Mouse (Mus musculus): ENCODE data around the gene Gm20388. TPM values are rescaled to one million over a fixed set of nuclear protein-coding genes. Genes with fewer than 3 reads are reported as not detected.
"Not testable (repeated sequence)": the region's sequence is repeated elsewhere in the genome, so short reads cannot be mapped to it uniquely, and the experiment has no call there.

The Gm20388 gene
- total and polyA plus RNA-seq, 2 experiments from 2014 or later = 51.3 TPM; not detected in 1

DNA sequence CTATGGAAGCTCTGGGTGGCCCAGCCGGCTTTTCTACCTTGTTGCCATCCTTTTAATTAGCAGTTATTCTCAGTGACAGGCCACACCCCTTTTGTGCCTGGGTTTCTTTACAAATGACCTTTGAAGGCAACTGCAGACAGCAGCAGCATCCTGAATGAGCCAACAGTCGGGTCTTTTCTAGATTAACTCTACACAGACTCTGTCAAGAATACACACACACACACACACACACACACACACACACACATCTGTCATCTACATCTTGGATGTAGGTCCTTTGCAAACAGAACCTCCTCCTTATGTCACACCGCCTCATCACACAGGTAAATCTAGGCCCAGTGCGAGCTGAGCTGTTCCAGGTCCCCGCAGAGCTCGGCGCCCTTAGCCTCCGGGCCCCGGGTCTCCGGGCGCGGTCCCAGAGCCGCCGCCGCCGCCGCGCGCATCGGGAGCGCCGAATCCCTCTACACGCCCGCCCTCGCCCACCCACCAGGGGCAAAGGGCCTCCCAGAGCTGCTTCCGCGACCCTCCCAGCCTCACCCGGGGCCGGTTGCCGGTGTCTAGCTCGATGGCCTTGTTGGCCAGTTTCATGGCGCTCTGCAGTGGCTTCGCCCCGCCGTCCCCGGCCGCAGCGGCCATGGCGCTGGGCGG, 3342.9 kb downstream of the Gm20388 start:
- WGBS = under 1% methylated on average over 40 of the region's 40 CpGs
- Histone ChIP-seq H3K27me3 (ENCODE audit: insufficient read depth, low read length) (no peaks in the 10 kb centered on the region), H3K9ac (peak overlapping the region; percentile 85), H3K9me3 (ENCODE audit: low read length) (no peaks in the 10 kb centered on the region), H3K4me2 (ENCODE audit: low read depth) (peak overlapping the region; percentile 88), H3K4me1 (ENCODE audit: insufficient read depth) (peaks cover 10% of the 10 kb centered on the region), H3K27ac (ENCODE audit: low read depth, low read length) (peak overlapping the region; percentile 84), H3K36me3 (ENCODE audit: insufficient read depth) (peaks cover 50% of the 10 kb centered on the region), H3K4me3 (ENCODE audit: low read depth, low read length) (peak overlapping the region; percentile 95)
- DNase-seq (no peak), ATAC-seq (peak; percentile 62)
- TF ChIP-seq CTCF (IDR thresholded peaks at IDR 0.05; ENCODE audit: low read depth) = no peak

DNA sequence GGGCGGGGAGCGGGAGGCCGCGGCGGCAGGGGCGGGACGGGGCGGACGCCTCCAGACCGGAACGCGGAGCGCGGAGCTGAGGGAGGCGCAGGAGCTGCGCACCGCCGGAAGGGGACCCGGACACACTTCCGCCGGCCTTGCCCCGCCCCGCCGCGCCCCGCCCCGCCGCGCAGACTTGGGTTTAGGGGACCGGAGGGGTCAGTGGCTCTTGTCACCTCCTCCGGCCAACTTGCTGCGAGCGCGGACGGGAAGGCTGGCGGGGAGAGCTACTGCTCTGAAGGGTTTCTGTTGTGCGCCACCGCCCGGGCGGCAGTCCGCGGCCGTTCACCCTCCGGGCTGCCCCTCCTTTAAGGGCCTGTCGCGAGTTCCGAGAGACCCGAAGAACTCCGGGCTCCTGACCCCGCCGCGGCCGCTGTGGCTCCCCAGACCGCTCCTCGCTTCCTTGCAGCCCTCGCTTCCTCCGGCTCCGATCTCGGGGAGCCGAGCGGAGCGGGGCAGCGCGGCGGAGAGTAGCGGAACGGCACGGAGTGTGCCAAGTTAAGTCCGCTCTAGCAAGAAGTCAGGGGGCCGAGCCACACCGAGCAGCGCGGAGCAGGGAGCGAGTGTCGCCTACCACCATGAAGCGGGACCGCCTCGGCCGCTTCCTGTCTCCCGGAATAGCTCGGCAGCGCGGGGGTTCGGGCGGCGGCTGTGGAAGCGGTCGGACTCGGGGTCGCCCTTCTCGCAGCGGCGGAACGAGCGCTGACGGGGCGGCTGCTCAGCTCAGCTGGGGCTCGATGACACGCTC, 3343.7 kb downstream of the Gm20388 start, which contains the start of the genes Zfp276 and Vps9d1:
Gene Zfp276, plus strand, starts transcription at position 97 of the 787 bp plus-strand sequence.
Gene Vps9d1, minus strand, starts transcription at position 250 of the 787 bp plus-strand sequence.
- Histone ChIP-seq H3K9ac (peak within 1 kb of the TSS; percentile 85), H3K4me1 (ENCODE audit: insufficient read depth) (peaks cover 10% of the 10 kb centered on the region), H3K27me3 (ENCODE audit: insufficient read depth, low read length) (no peaks in the 10 kb centered on the region), H3K4me3 (ENCODE audit: low read depth, low read length) (peak within 1 kb of the TSS; percentile 95), H3K9me3 (ENCODE audit: low read length) (no peaks in the 10 kb centered on the region), H3K36me3 (ENCODE audit: insufficient read depth) (peaks cover 50% of the 10 kb centered on the region), H3K27ac (ENCODE audit: low read depth, low read length) (peak within 1 kb of the TSS; percentile 84), H3K4me2 (ENCODE audit: low read depth) (peak within 1 kb of the TSS; percentile 88)
- DNase-seq (peak; percentile 90), ATAC-seq (peak; percentile 98)
- 3% methylated on average over 92 of the region's 99 CpGs for WGBS
- TF ChIP-seq CTCF (IDR thresholded peaks at IDR 0.05; ENCODE audit: low read depth) = no peak; the same call in 1 of the 2 replicates

DNA sequence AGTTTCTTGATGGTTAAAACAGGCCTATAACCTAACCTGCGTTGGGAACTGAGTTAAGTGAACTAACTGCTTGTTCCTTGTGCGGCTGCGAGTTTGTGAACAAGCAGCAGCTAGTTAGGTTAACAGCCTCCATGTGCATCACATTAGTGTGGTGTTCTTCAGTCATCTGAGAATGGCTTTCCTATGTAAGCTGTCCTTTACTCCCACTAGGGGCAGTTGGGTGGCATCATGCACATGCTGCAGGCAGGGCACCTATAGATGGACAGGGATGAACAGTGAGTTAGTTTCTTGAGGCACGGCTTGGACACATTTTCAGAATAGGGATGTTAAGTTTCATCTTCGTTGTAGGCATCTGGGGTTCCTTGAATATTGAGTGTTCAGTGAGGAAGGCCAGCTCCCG, 3344.5 kb downstream of the Gm20388 start:
- peak overlapping the region; percentile 85; the same call in 1 of the 2 replicates for H3K9ac ChIP-seq
- no peak overlapping the region for H3K27ac ChIP-seq (ENCODE audit: low read depth, low read length)
- 75% methylated on average over 6 of the region's 6 CpGs for WGBS
- TF ChIP-seq CTCF (IDR thresholded peaks at IDR 0.05; ENCODE audit: low read depth) = no peak; the same call in 1 of the 2 replicates
- H3K27me3 ChIP-seq (ENCODE audit: insufficient read depth, low read length) = no peaks in the 10 kb centered on the region
- ATAC-seq (no peak), DNase-seq (no peak)
- H3K4me2 ChIP-seq (ENCODE audit: low read depth) = peak overlapping the region; percentile 88
- H3K36me3 ChIP-seq (ENCODE audit: insufficient read depth) = peaks cover 52% of the 10 kb centered on the region
- peaks cover 10% of the 10 kb centered on the region for H3K4me1 ChIP-seq (ENCODE audit: insufficient read depth)
- peak overlapping the region; percentile 95 for H3K4me3 ChIP-seq (ENCODE audit: low read depth, low read length)
- no peaks in the 10 kb centered on the region for H3K9me3 ChIP-seq (ENCODE audit: low read length)

DNA sequence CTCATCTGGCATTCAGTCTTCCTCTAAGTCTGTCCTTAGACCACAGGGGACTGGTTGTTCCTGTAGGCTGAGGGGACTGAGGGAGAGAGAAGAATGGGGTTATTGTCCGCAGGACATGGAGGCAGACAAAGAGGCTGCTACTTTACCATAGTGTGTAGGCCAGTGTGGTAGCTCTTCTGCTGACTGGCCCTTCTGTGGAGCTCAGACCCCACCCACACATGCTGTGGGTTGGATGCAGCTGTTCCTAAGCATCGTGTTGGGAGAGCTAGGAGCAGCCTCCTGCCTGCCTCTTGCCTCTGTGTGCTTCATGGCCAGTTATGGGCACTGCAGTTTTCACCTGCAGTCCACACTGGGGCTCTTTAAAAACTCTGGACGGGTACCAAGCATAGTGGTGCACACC, 3346.5 kb downstream of the Gm20388 start:
- Histone ChIP-seq H3K36me3 (ENCODE audit: insufficient read depth) (peaks cover 52% of the 10 kb centered on the region), H3K9ac (no peak overlapping the region), H3K27me3 (ENCODE audit: insufficient read depth, low read length) (no peaks in the 10 kb centered on the region), H3K4me3 (ENCODE audit: low read depth, low read length) (no peak overlapping the region), H3K27ac (ENCODE audit: low read depth, low read length) (no peak overlapping the region), H3K4me1 (ENCODE audit: insufficient read depth) (peaks cover 10% of the 10 kb centered on the region), H3K4me2 (ENCODE audit: low read depth) (no peak overlapping the region), H3K9me3 (ENCODE audit: low read length) (no peaks in the 10 kb centered on the region)
- TF ChIP-seq CTCF (IDR thresholded peaks at IDR 0.05; ENCODE audit: low read depth) = no peak
- DNase-seq (no peak), ATAC-seq (no peak; the same call in 1 of the 2 replicates)
- 70% methylated on average over 3 of the region's 3 CpGs for WGBS

DNA sequence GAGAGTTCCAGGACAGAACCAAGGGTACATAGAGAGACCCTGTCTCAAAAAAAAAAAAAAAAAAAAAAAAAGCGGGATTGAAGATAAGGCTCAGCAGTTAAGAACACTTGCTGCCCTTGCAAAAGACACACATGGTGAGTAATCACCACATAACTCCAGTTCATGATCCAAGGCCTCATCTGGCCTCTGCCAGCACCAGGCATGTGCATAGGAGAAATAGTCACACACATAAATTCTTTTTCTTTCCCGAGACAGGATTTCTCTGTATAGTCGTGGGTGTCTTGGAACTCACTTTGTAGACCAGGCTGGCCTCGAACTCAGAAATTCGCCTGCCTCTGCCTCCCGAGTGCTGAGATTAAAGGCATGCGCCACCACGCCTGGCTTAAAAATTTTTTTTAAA, 3347.0 kb downstream of the Gm20388 start:
- WGBS = 92% methylated on average over 8 of the region's 8 CpGs
- not testable (repeated sequence) for H3K9me3 ChIP-seq (ENCODE audit: low read length); H3K27ac ChIP-seq (ENCODE audit: low read depth, low read length); H3K27me3 ChIP-seq (ENCODE audit: insufficient read depth, low read length); H3K9ac ChIP-seq; H3K4me3 ChIP-seq (ENCODE audit: low read depth, low read length); DNase-seq; ATAC-seq; H3K4me2 ChIP-seq (ENCODE audit: low read depth)
- Histone ChIP-seq H3K4me1 (ENCODE audit: insufficient read depth) (peaks cover 10% of the 10 kb centered on the region), H3K36me3 (ENCODE audit: insufficient read depth) (peaks cover 52% of the 10 kb centered on the region)

DNA sequence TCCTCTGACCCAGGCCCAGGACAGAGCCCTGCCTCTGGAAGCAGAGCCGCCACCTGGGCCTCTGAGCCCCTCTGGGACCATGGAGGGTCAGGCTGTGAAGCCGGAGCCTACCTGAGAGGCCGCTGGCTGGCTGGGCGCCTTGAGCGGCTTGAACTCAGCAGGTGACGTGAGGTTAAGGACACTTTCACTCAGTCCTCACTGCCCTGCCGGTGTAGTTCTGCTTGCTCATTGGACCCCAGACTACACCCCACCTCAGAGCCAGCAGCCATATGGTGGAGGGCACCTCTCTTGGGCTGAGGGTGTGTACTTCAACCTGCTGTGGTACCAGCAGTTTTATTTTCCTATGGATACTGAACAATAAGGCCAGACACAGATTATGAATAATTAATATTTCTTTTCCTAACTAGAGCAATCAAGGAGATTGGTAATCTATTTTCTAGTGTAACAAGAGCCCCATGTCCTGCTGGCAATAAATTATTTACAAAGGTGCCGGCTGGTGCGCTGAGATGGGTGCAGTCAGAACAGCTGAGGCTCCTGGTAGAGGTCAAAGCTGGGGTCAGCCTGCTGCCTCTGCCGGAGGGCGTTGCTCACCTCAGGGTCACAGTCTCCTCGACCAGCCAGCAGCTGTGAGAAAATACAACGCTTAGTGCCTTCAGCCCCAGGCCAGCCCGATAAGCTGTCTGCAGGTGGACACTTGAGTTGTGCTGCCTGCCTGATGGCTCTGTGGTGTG, 3357.4 kb downstream of the Gm20388 start:
- TF ChIP-seq CTCF (IDR thresholded peaks at IDR 0.05; ENCODE audit: low read depth) = no peak
- Histone ChIP-seq H3K4me2 (ENCODE audit: low read depth) (no peak overlapping the region), H3K36me3 (ENCODE audit: insufficient read depth) (peaks cover 57% of the 10 kb centered on the region), H3K4me3 (ENCODE audit: low read depth, low read length) (no peak overlapping the region), H3K9me3 (ENCODE audit: low read length) (no peaks in the 10 kb centered on the region), H3K9ac (no peak overlapping the region), H3K27ac (ENCODE audit: low read depth, low read length) (no peak overlapping the region), H3K27me3 (ENCODE audit: insufficient read depth, low read length) (no peaks in the 10 kb centered on the region), H3K4me1 (ENCODE audit: insufficient read depth) (no peaks in the 10 kb centered on the region)
- no peak for ATAC-seq
- 92% methylated on average over 14 of the region's 14 CpGs for WGBS
- DNase-seq = no peak

Measured in forebrain, postnatal 0 days (tissue).